Mouse (Mus musculus) C2C12 (cell line): ENCODE data around the gene Gm30191. TPM values are rescaled to one million over a fixed set of nuclear protein-coding genes. Genes with fewer than 3 reads are reported as not detected.
"Not testable (repeated sequence)": the region's sequence is repeated elsewhere in the genome, so short reads cannot be mapped to it uniquely, and the experiment has no call there.

Experiments
- H3K27me3 ChIP-seq: one replicate; pipeline ENCODE4 v1.6.1; 2011; ENCODE audit not compliant: control insufficient read depth, insufficient read depth, insufficient read length
- H3K36me3 ChIP-seq: one replicate; pipeline ENCODE4 v1.6.1; 2011; ENCODE audit not compliant: control insufficient read depth, insufficient read depth
- H3K4me3 ChIP-seq: one replicate; pipeline ENCODE4 v1.5.1; 2011; ENCODE audit warnings: mild to moderate bottlenecking, control low read depth; ENCODE audit not compliant: poor library complexity, insufficient read depth, severe bottlenecking
- H3K79me2 ChIP-seq: one replicate; pipeline ENCODE4 v1.6.1; 2011; ENCODE audit not compliant: control insufficient read depth, insufficient read depth
- H3K79me3 ChIP-seq: one replicate; pipeline ENCODE4 v1.6.1; 2011; ENCODE audit warnings: low read depth, control low read depth
- H3ac ChIP-seq: one replicate; pipeline ENCODE3; 2011; ENCODE audit warnings: low read depth; ENCODE audit not compliant: control insufficient read depth, insufficient read length
- CEBPB ChIP-seq: IDR thresholded peaks from one replicate; pipeline ENCODE4 v1.6.1; 2011; ENCODE audit warnings: low read depth, mild to moderate bottlenecking, control low read depth, moderate library complexity
- CTCF ChIP-seq: IDR thresholded peaks from one replicate; pipeline ENCODE4 v1.5.1; 2011; ENCODE audit not compliant: control insufficient read depth, insufficient read depth, insufficient read length
- FOSL1 ChIP-seq: IDR thresholded peaks from one replicate; pipeline ENCODE4 v1.8.0; 2011; ENCODE audit warnings: mild to moderate bottlenecking, low read length; ENCODE audit not compliant: poor library complexity, insufficient read depth, severe bottlenecking
- MAX ChIP-seq: IDR thresholded peaks from one replicate; pipeline ENCODE4 v1.6.1; 2011; ENCODE audit warnings: mild to moderate bottlenecking, control low read depth
- MYOD1 ChIP-seq: IDR thresholded peaks from one replicate; pipeline ENCODE4 v1.6.1; 2011; ENCODE audit warnings: low read depth; ENCODE audit not compliant: control insufficient read depth, insufficient read length
- MYOG ChIP-seq: IDR thresholded peaks from one replicate; pipeline ENCODE4 v1.6.1; 2011; ENCODE audit not compliant: control insufficient read depth, insufficient read length; ENCODE audit errors: extremely low read depth
- USF1 ChIP-seq: IDR thresholded peaks from one replicate; pipeline ENCODE4 v1.6.1; 2011; ENCODE audit warnings: low read depth, mild to moderate bottlenecking, control low read depth, moderate library complexity
- polyA plus RNA-seq: library from polyadenylated mRNA; unstranded; fragments of >200 nt; fragmentation: generic; extraction: Trizol; gene quantifications from one replicate; pipeline ENCODE4 v1.2.1, GENCODE M21; 2012; ENCODE audit warnings: missing spikeins

The Gm30191 gene
- polyA plus RNA-seq, 1 experiment: not detected

DNA sequence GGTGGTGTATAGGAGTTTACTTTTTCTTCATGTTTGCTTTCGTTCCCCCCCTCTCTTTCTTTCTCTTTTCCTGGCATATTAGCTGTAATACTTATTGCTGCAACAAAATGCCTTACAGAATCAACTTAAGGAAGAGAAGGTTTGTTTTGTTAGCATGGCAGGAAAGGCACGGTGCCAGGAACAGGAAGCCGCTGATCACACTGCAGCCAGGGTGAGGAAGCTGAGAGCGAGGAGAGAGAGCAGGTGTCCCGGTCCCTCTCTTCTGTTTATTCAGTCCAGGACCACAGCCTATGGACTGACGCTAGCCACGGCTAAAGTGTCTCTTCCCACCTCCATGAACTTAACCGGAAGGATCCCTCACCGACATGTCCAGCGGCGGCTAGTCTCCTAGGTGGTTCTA is 11.6 kb downstream of the Gm30191 start:
- Histone ChIP-seq H3K4me3 (no peak overlapping the region), H3ac (no peak overlapping the region), H3K27me3 (peaks cover 20% of the 10 kb centered on the region), H3K79me3 (no peaks in the 10 kb centered on the region), H3K36me3 (no peaks in the 10 kb centered on the region), H3K79me2 (no peaks in the 10 kb centered on the region)
- TF ChIP-seq CTCF (no peak), FOSL1 (no peak), MYOG (no peak), MAX (no peak), CEBPB (no peak), USF1 (no peak), MYOD1 (no peak)

GRCm38 (mm10) chr4:134263191-134263590 is 16.5 kb downstream of the Gm30191 start:
- H3K27me3 ChIP-seq: peaks cover 3% of the 10 kb centered on the region
- no peak overlapping the region for H3ac ChIP-seq
- no peaks in the 10 kb centered on the region for H3K36me3 ChIP-seq
- no peak overlapping the region for H3K4me3 ChIP-seq
- TF ChIP-seq CTCF: peak; percentile 57
- no peak for TF ChIP-seq MYOG
- H3K79me3 ChIP-seq: no peaks in the 10 kb centered on the region
- H3K79me2 ChIP-seq: no peaks in the 10 kb centered on the region

GRCm38 (mm10) chr4:134265860-134266585 is 19.3 kb downstream of the Gm30191 start:
- no peak overlapping the region for H3K4me3 ChIP-seq
- no peaks in the 10 kb centered on the region for H3K36me3 ChIP-seq
- H3K79me2 ChIP-seq: no peaks in the 10 kb centered on the region
- no peak overlapping the region for H3ac ChIP-seq
- TF ChIP-seq CEBPB (no peak), CTCF (no peak)
- no peaks in the 10 kb centered on the region for H3K79me3 ChIP-seq
- peaks cover 2% of the 10 kb centered on the region for H3K27me3 ChIP-seq

DNA sequence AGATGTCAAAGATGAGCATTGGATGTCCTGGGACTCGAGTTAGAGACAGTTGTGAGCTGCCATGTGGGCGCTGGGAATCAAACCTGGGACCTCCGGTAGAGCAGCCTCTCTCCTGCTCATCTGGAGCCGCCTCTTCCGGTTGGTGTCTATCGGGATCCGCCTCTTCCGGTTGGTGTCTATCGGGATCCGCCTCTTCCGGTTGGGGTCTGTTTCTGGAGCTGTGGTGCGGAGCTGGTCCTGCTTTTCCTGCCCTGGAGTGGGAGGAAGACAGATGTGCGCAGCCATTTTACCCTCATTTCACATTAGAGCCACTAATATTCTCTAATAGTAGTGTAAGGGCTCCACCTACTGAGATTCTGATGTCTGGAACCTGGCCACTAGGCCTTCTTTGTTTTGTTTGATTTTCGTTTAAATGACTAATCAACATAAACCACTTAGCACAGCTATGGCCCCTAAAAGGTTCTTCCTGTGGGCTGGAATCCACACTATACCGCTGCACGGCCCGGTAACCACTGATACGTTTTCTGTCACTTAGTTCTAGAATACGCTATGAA is 21.4 kb downstream of the Gm30191 start:
- Histone ChIP-seq H3K4me3 (no peak overlapping the region), H3K79me2 (no peaks in the 10 kb centered on the region), H3ac (no peak overlapping the region), H3K79me3 (no peaks in the 10 kb centered on the region), H3K36me3 (no peaks in the 10 kb centered on the region), H3K27me3 (no peaks in the 10 kb centered on the region)
- no peak for TF ChIP-seq CEBPB
- TF ChIP-seq MYOG: no peak
- no peak for TF ChIP-seq MYOD1
- TF ChIP-seq CTCF: no peak
- no peak for TF ChIP-seq MAX
- TF ChIP-seq USF1: no peak
- TF ChIP-seq FOSL1: no peak

DNA sequence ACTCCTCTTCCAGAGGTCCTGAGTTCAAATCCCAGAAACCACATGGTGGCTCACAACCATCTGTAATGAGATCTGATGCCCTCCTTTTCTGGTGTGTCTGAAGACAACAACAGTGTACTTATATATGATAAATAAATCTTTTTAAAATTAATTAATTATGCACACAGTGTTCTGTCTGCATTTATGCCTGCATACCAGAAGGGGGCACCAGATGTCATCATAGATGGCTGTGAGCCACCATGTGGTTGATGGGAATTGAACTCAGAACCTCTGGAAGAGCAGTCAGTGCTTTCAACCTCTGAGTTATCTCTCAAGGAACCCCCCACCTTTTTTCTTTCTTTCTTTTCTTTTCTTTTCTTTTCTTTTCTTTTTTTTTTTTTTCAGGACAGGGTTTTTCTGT is 22.9 kb downstream of the Gm30191 start:
- H3K79me3 ChIP-seq, H3K27me3 ChIP-seq, H3K4me3 ChIP-seq, H3K36me3 ChIP-seq, H3K79me2 ChIP-seq, H3ac ChIP-seq: not testable (repeated sequence)

GRCm38 (mm10) chr4:134271979-134272378 is 25.2 kb downstream of the Gm30191 start:
- Histone ChIP-seq H3K79me3 (no peaks in the 10 kb centered on the region), H3K27me3 (no peaks in the 10 kb centered on the region), H3K79me2 (no peaks in the 10 kb centered on the region), H3K4me3 (no peak overlapping the region), H3ac (no peak overlapping the region), H3K36me3 (peaks cover 2% of the 10 kb centered on the region)
- TF ChIP-seq CEBPB (no peak), MYOG (no peak), MAX (no peak), CTCF (no peak), FOSL1 (no peak), USF1 (no peak), MYOD1 (no peak)
